In the genomic region with DNA sequence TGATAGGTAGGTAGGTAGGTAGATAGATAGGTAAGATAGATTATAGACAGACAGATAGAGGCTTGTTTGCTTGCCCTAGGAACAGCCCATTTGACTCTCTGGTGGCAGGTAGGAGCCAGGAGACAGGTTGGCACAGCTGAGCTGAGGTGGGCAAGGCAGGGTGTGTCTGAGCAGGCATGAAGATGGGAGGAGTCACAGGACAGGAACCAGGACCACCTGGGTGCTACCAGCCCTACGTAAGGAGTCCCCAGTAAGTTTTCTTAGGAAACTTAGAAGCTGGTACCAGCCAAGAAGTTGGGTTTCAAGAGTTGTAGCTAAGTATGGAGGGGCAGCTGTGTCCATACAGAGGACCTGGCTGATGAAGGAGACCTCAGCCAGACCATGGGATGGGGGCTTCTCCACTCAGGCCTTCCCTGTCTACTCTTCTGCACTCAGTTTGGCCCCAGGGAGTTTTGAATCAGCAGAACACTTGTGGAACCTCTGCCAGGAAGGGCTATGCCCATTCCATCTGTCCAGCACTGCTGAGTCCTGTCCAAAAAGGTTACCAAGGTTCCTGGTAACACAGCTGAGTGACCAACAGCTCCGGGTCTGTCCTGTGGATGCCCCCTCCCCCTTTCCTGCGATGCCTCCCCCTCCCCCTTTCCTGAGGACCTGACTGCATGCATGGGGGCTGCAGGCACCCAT, we compare ENCODE assay signal across 24 mouse cellular contexts.
"Had no signal": no experiment of that assay in that cellular context is flagged by ENCODE, and none has a peak within 500 bp of the region (broad histone marks: within the 10 kb centered on the region; RNA-seq: fewer than 3 reads in every experiment).

No protein-coding gene starts in this region.

- H3K27ac ChIP-seq: heart, adult 2 months; heart, embryonic 13.5 days; heart, embryonic 15.5 days; hindbrain, embryonic 13.5 days; hindbrain, embryonic 15.5 days; kidney, embryonic 15.5 days; kidney, postnatal 0 days; limb, embryonic 13.5 days; liver, embryonic 12.5 days; liver, embryonic 14.5 days had no signal

- H3K4me3 ChIP-seq: heart, adult 2 months; heart, embryonic 13.5 days; heart, embryonic 15.5 days; hindbrain, embryonic 13.5 days; hindbrain, embryonic 15.5 days; kidney, embryonic 15.5 days; limb, embryonic 13.5 days; limb, embryonic 15.5 days; liver, embryonic 12.5 days had no signal

- DNase-seq: gastrocnemius, postnatal 14 days; gastrocnemius, postnatal 36 days; heart, adult 11 months; heart, adult 2 months; heart, postnatal 14 days; heart, postnatal 36 days; kidney, adult 11 months; kidney, adult 2 months; kidney, adult 9 months; kidney, postnatal 14 days; kidney, postnatal 36 days; layer of hippocampus, adult 9-11 months; layer of hippocampus, postnatal 36 days; left cerebral cortex, postnatal 4 days had no signal

- H3K27me3 ChIP-seq: heart, embryonic 13.5 days; heart, embryonic 15.5 days; hindbrain, embryonic 15.5 days; kidney, embryonic 15.5 days; limb, embryonic 13.5 days; limb, embryonic 15.5 days had no signal
